Mouse (Mus musculus) thymus, postnatal 14 days (tissue): Measurements from ENCODE around the gene Stk11.
A peak's percentile ranks its signal among the peaks of the same experiment; 100 is the strongest.

Experiments
- DNase-seq: peaks from one replicate; pipeline ENCODE4 v3.0.0; 2021

The Stk11 gene

DNA sequence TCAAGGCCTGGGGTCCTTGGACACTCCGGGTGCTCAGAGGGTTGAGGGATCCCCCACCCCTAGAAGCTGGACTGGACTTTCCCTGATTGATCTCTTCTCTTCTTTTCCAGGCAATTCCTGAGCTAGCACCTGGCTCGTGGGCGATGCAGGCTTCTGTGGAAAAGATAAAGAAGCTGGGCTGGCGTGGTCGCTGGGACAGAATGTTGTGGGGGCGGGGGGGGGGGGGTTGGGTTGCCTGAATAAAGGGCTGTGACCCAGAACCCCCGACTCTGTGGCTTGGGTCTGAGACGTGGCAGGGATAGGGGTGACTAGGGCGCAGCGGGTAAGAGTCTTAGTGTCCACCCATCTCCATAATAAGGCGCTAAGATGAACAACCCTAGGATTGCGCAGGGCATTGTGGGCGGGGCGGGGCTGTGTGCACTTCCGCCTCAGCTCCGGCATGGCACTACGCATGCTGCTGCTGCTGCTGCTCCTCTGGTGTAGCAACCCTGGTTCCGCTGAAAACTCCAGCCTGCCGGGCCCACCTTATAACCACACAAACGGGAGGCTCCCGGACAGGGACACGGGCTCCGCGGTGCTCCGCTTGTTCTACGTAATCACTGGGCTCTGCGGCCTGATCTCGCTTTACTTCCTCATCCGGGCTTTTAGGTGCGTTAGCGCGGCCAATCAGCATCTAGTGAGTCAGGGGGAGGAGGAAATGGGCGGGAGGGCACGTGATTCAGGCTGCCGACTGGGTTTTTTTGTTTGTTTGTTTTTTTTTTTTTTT lies 57.1 kb downstream of the Stk11 start, which contains the start of gene 1600002K03Rik:
TSS of gene 1600002K03Rik (plus strand) at position 418 of the 766 bp plus-strand sequence.
- peak; percentile 88 for DNase-seq

DNA sequence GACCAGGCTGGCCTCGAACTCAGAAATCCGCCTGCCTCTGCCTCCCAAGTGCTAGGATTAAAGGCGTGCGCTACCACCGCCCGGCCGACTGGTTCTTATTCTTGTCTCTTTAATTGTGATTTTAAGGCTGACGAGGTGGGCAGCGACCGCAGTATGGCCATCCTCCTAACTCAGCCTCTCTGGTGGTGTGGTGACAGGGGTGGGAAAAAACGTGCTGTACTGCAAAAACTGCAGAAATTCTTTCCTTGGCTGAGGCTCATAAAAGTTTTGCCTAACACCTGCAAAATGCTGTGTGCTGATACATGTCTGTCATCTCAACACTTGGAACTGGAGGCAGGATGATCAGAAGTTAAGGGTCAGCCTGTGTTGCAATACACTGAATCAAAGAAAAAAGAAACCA lies 57.8 kb downstream of the Stk11 start:
- DNase-seq: no peak

DNA sequence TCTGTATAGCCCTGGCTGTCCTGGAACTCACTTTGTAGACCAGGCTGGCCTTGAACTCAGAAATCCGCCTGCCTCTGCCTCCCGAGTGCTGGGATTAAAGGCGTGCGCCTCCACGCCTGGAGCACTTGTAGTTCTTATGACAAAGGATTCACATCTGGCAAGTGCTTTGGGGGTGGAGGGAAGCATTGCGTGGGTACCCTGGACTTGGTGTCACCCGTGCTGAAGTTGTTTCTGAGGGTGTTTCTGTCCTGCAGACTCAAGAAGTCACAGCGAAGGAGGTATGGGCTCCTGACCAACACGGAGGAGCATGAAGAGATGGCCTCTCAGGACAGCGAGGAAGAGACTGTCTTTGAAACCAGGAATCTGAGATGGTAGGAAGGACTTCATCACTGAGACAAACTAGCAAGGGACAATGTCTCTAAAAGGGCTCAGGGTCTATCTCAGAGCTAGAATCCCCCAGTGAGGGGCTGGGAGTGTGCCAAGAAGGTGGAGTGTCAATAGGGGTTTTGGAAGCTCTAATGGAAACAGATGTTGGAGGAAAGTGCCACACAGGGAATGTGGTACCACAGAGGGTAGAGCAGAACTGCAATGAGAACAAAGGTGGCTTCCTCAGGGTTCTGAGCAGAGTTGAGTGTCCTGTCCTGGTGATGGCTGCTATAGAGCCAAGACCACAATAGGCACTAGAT lies 58.5 kb downstream of the Stk11 start:
- DNase-seq: no peak

DNA sequence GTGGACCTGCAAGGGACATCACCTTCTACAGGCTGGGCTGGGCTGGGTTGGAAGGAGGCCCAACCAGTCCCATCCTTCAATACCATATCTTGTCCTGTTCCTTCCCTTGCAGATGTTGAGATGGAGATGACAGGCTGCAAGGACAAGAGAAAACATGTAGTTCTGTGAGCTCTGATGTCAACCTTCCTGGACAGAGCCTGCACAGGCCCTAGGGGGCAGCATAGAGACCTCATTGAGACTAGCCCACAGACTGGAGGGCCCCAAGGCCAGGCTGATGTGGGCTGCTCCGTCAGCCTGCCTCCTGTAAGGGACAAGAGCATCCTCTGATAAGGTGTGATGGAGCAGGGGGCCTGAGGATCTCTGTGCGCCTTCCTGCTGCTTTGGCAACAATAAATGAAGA lies 59.1 kb downstream of the Stk11 start:
- peak; percentile 64 for DNase-seq

DNA sequence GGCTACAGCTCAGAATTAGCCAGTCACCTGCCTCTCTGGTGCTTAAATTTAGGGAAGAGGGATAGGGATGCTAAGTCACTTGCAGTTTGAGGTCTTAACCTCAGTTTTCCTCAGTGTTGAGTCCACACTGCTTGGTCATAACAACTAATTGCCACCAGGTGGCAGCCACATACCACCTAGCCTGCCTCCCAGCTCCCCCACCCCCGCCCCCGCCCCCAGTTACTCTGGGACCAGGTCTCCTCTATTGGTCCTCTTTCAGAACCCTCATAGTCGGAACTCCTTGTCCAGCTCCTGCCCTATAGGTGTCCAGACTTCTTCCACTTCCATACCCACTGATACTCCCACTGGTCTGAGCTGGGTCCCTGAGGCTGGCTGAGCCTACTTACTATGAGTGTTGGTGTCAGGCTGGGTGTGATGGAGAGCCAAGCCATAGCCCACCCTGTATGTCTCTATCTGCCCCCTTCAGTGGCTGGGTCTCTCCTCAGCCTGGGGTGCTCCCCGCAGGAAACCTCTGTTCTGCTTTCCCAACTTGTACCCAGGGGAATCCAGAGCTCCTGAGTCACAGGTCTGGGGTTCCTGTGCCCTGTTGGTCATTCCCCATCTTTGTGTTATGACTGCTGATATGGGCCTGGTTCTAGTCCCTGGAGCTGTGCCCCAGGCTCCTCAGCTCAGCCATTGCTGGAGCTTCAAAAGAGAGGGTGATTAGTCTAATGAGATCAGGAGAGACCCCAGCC lies 60.1 kb downstream of the Stk11 start:
- DNase-seq: no peak

DNA sequence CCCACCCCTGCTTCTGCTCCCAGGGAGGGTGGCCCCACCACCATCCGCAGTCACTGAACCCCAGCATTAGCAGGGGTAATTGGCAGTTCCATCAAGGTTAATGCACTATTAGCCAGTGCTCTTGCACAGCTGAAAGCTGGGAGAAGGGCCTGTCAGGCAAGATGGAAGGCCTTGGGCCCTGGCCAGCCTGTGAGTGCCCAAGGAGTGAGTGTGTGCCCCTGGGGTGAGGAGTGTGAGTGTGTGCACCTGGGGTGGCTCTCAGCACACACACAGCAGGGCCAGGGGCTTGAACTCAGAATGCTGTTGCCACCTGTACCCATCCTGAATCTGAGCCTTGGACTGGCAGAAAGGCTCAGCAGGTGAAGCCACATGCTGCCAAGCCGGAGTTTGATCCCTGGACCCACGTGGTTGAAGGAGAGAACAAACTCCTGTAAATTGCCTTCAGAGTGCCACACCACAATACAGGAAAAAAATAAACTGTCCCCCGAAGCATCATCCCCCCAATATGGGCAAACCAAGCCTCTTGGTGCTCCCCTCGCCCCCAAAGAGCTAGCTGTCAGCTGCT lies 60.7 kb downstream of the Stk11 start:
- DNase-seq: no peak

DNA sequence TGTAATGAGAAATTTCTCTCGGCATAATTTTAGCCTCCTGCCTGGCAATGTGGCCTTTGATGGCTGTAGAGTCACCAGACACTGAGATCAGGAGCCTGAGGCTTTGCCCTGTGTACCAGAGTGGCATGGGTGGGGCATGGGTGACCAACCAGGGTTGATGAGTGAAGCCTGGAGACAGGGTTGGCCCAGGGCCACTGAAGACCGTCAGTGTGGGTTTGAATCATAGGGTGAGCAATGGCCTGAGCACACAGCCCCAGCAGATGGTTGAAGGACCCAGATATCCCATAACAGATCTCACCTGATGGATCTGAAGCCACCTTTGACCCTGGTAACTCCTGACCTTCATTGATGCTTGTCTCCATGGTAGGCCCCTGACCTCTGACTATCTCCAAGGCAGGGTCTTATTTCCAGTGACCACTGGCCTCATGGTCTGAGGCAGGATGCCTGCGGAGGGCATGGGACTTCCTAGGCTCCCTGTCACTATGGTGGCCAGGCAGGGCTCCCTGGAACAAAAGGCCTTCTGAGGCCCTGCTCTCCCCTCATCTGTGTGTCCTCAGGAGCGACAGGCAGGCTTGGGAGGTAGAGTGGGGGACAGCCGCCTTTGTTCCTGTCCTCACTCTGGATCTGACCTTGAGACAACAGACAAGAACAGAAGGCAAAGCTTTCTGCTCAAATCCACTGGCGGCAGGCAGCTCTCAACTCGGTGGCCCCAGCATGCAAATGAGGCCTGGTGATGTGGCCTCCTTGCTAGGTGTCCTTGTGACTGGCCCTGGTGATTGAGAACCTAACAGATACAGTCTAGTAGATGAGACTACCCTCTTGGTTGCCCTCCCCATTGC lies 62.1 kb downstream of the Stk11 start:
- DNase-seq: no peak

DNA sequence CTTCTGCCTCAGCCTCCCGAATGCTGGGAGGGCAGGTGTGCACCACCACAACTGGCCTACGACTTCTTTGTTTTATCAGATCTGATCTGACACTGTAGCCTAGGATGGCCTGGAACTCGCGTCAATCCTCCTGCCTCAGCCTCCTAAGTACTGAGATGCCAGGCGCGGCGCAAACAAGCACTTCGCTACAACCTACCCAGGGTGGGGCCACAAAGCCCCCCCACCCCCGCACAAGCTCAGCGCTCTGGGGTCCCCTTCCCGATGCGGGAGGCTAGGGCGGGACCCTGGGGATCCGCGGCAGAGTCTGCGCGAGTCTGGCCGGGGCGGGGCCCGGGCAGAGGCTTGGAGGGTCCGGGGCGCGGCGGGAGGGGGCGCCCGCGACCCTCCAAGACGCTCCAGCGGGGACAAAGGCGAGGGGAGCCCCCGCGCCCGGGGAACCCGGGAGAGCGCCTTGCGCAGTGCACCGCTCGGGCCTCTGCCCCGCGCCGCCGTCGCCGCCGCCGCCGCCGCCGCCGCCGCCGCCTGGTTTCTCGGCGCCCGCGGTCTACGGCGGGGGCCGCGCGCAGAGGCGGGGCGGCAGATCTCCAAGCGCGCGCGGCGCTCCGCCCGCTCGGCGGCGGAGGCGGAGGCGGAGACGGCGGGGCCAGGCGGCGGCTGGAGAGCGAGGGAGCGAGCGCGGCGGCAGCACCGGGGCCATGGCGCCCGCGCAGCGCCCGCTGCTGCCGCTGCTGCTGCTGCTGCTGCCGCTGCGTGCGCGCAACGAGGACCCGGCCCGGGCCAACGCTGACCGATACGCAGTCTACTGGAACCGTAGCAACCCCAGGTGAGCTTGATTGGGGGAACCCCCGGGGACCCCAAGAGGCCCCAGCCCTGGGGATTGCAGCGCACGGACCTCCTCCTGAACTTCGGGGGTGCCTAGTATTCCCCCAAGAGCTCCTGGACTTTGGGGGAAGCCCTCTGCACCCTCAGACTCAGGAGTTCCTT lies 63.8 kb downstream of the Stk11 start, which contains the start of gene Efna2:
TSS of gene Efna2 (plus strand) at position 415 of the 984 bp plus-strand sequence.
- peak; percentile 60 for DNase-seq
